Mouse (Mus musculus) stomach, embryonic 16.5 days (tissue): ENCODE results near the gene Hspb1. TPM values are rescaled to one million over a fixed set of nuclear protein-coding genes. Genes with fewer than 3 reads are reported as not detected.

ENCODE experiments used
- ATAC-seq: fragments of 200-750 bp; cut with Nextera tagmentation; 2 replicates; pipeline ENCODE4 v1.8.0; 2017; ENCODE audit warnings: moderate number of reproducible peaks, moderate TSS enrichment; ENCODE audit not compliant: insufficient read depth, low FRiP score
- H3K27ac ChIP-seq: fragments of 300-500 bp; sonication (generic); 2 replicates; pipeline ENCODE4 v1.5.1; 2014; ENCODE audit warnings: low read length
- H3K27me3 ChIP-seq: fragments of 300-500 bp; sonication (generic); 2 replicates; pipeline ENCODE4 v1.6.1; 2014; ENCODE audit warnings: low read length, control low read depth, mixed read lengths; ENCODE audit not compliant: control insufficient read depth, insufficient read depth
- H3K36me3 ChIP-seq: fragments of 300-500 bp; sonication (generic); 2 replicates; pipeline ENCODE4 v1.6.1; 2014; ENCODE audit warnings: low read length; ENCODE audit not compliant: control insufficient read depth, insufficient read depth
- H3K4me1 ChIP-seq: fragments of 300-500 bp; sonication (generic); 2 replicates; pipeline ENCODE4 v1.6.1; 2014; ENCODE audit warnings: low read length, control low read depth, mixed read lengths; ENCODE audit not compliant: control insufficient read depth, insufficient read depth
- H3K4me2 ChIP-seq: fragments of 300-500 bp; sonication (generic); 2 replicates; pipeline ENCODE4 v1.6.1; 2014; ENCODE audit warnings: low read depth, low read length, mixed read lengths
- H3K4me3 ChIP-seq: fragments of 300-500 bp; sonication (generic); replicated peaks from 2 replicates; pipeline ENCODE4 v1.5.1; 2014; ENCODE audit warnings: mild to moderate bottlenecking, low read length
- H3K9ac ChIP-seq: fragments of 300-500 bp; sonication (generic); 2 replicates; pipeline ENCODE4 v1.6.1; 2014; ENCODE audit warnings: low read length
- H3K9me3 ChIP-seq: fragments of 300-500 bp; sonication (generic); replicated peaks from 2 replicates; pipeline ENCODE4 v1.6.1; 2016; ENCODE audit warnings: low read length, control low read depth; ENCODE audit not compliant: control insufficient read depth
- WGBS: fragments of 180-500 bp; shearing (Covaris S2); extraction: QIAGEN DNeasy Blood & Tissue Kit; methylation state at CpG from one replicate; pipeline ENCODE4 v1.1.7; 2014; 5-methylcytosine and 5-hydroxymethylcytosine counted together
- polyA plus RNA-seq: library from polyadenylated mRNA; unstranded; fragments of >200 nt; fragmentation: Nextera tagmentation; extraction: Ambion mirVana; gene quantifications from 2 replicates; pipeline ENCODE4 v1.2.1, GENCODE M21; 2015

Hspb1 gene
- polyA plus RNA-seq, 1 experiment from 2014 or later = 649 TPM

- Histone ChIP-seq H3K27ac (no peak overlapping the region), H3K9ac (no peak overlapping the region), H3K27me3 (no peaks in the 10 kb centered on the region), H3K36me3 (peaks cover 21% of the 10 kb centered on the region), H3K4me3 (no peak overlapping the region), H3K4me1 (peaks cover 21% of the 10 kb centered on the region), H3K4me2 (no peak overlapping the region), H3K9me3 (no peaks in the 10 kb centered on the region)
- no peak for ATAC-seq
- WGBS = 88% methylated on average over 9 of the region's 9 CpGs
Observed at GRCm38 (mm10) chr5:135931526-135931925, 43.8 kb downstream of the Hspb1 start.

GRCm38 (mm10) chr5:135932359-135932758, 44.6 kb downstream of the Hspb1 start:
- Histone ChIP-seq H3K27me3 (no peaks in the 10 kb centered on the region), H3K9me3 (no peaks in the 10 kb centered on the region), H3K4me3 (no peak overlapping the region; the same call in 1 of the 2 replicates), H3K36me3 (peaks cover 13% of the 10 kb centered on the region), H3K4me1 (peaks cover 21% of the 10 kb centered on the region), H3K4me2 (peak overlapping the region; percentile 88; the same call in 1 of the 2 replicates), H3K9ac (no peak overlapping the region), H3K27ac (no peak overlapping the region)
- WGBS = 75% methylated on average over 2 of the region's 2 CpGs
- no peak for ATAC-seq

- 5% methylated on average over 12 of the region's 12 CpGs for WGBS
- Histone ChIP-seq H3K4me2 (peak overlapping the region; percentile 88), H3K36me3 (peaks cover 12% of the 10 kb centered on the region), H3K4me1 (peaks cover 21% of the 10 kb centered on the region), H3K27ac (peak overlapping the region; percentile 99), H3K9me3 (no peaks in the 10 kb centered on the region), H3K9ac (peak overlapping the region; percentile 94), H3K27me3 (no peaks in the 10 kb centered on the region), H3K4me3 (peak overlapping the region; percentile 99)
- ATAC-seq = no peak
Observed at GRCm38 (mm10) chr5:135933222-135933899, 45.6 kb downstream of the Hspb1 start.

GRCm38 (mm10) chr5:135933900-135934441, 46.3 kb downstream of the Hspb1 start:
- H3K4me3 ChIP-seq = peak overlapping the region; percentile 99
- under 1% methylated on average over 35 of the region's 35 CpGs for WGBS

GRCm38 (mm10) chr5:135934481-135935175, 46.9 kb downstream of the Hspb1 start, which contains the start of gene Ywhag:
Gene Ywhag, minus strand, starts transcription at chr5:135934616.
- Histone ChIP-seq H3K4me2 (peak within 1 kb of the TSS; percentile 88), H3K9me3 (no peaks in the 10 kb centered on the region), H3K4me3 (peak within 1 kb of the TSS; percentile 99), H3K4me1 (peaks cover 21% of the 10 kb centered on the region), H3K27me3 (no peaks in the 10 kb centered on the region), H3K9ac (peak within 1 kb of the TSS; percentile 94), H3K36me3 (peaks cover 6% of the 10 kb centered on the region; the same call in 1 of the 2 replicates), H3K27ac (peak within 1 kb of the TSS; percentile 99)
- under 1% methylated on average over 45 of the region's 48 CpGs for WGBS
- ATAC-seq = peak; percentile 95

More at GRCm38 (mm10) chr5:135933900-135934441, 46.3 kb downstream of the Hspb1 start:
- peak; percentile 63 for ATAC-seq
- H3K4me1 ChIP-seq = peaks cover 21% of the 10 kb centered on the region
- H3K9me3 ChIP-seq = no peaks in the 10 kb centered on the region
- H3K9ac ChIP-seq = peak overlapping the region; percentile 94
- peak overlapping the region; percentile 99 for H3K27ac ChIP-seq
- peaks cover 12% of the 10 kb centered on the region for H3K36me3 ChIP-seq
- peak overlapping the region; percentile 88 for H3K4me2 ChIP-seq
- no peaks in the 10 kb centered on the region for H3K27me3 ChIP-seq

- Histone ChIP-seq H3K4me3 (peak overlapping the region; percentile 99), H3K9ac (peak overlapping the region; percentile 49), H3K4me2 (peak overlapping the region; percentile 43), H3K4me1 (peaks cover 21% of the 10 kb centered on the region), H3K27ac (peak overlapping the region; percentile 69; the same call in 1 of the 2 replicates), H3K27me3 (no peaks in the 10 kb centered on the region), H3K36me3 (0 out of 2 replicates have a peak, but pooled peaks cover 3% of the 10 kb centered on the region), H3K9me3 (no peaks in the 10 kb centered on the region)
- 48% methylated on average over 7 of the region's 7 CpGs for WGBS
- peak; percentile 16; the same call in 1 of the 2 replicates for ATAC-seq
Observed at GRCm38 (mm10) chr5:135935176-135935523, 47.4 kb downstream of the Hspb1 start.

- Histone ChIP-seq H3K9me3 (no peaks in the 10 kb centered on the region), H3K27me3 (no peaks in the 10 kb centered on the region), H3K4me2 (no peak overlapping the region), H3K4me3 (no peak overlapping the region), H3K27ac (no peak overlapping the region), H3K36me3 (no peaks in the 10 kb centered on the region), H3K9ac (no peak overlapping the region), H3K4me1 (peaks cover 21% of the 10 kb centered on the region)
- no peak for ATAC-seq
- 77% methylated on average over 6 of the region's 6 CpGs for WGBS
Observed at GRCm38 (mm10) chr5:135935641-135936190, 48.0 kb downstream of the Hspb1 start.
